Mouse (Mus musculus) heart, postnatal 0 days (tissue): ENCODE results near the gene Lamb3. TPM values are rescaled to one million over a fixed set of nuclear protein-coding genes. Genes with fewer than 3 reads are reported as not detected.

ENCODE experiments used
- ATAC-seq: fragments of 200-750 bp; cut with Nextera tagmentation; 2 replicates; pipeline ENCODE4 v1.8.0; 2017; ENCODE audit warnings: low read depth, moderate number of reproducible peaks, moderate library complexity; ENCODE audit not compliant: insufficient read depth
- DNase-seq: peaks from one replicate; pipeline ENCODE4 v3.0.0-alpha.2; 2016; ENCODE audit warnings: low spot score
- H3K27ac ChIP-seq: fragments of 300-500 bp; sonication (generic); 2 replicates; pipeline ENCODE4 v1.5.1; 2014; ENCODE audit warnings: low read depth, mild to moderate bottlenecking
- H3K27me3 ChIP-seq: fragments of 300-500 bp; sonication (generic); 2 replicates; pipeline ENCODE4 v1.6.1; 2014; ENCODE audit warnings: low read length, mixed read lengths; ENCODE audit not compliant: control insufficient read depth, insufficient read depth
- H3K36me3 ChIP-seq: fragments of 300-500 bp; sonication (generic); replicated peaks from 2 replicates; pipeline ENCODE4 v1.6.1; 2014; ENCODE audit warnings: low read length, mixed read lengths; ENCODE audit not compliant: control insufficient read depth, insufficient read depth
- H3K4me1 ChIP-seq: fragments of 300-500 bp; sonication (generic); 2 replicates; pipeline ENCODE4 v1.6.1; 2014; ENCODE audit warnings: antibody characterized with exemption; ENCODE audit not compliant: control insufficient read depth, insufficient read depth
- H3K4me2 ChIP-seq: fragments of 300-500 bp; sonication (generic); 2 replicates; pipeline ENCODE4 v1.6.1; 2014; ENCODE audit warnings: low read depth, mild to moderate bottlenecking, low read length, moderate library complexity
- H3K4me3 ChIP-seq: fragments of 300-500 bp; sonication (generic); 2 replicates; pipeline ENCODE4 v1.5.1; 2014; ENCODE audit warnings: low read depth, low read length
- H3K9ac ChIP-seq: fragments of 300-500 bp; sonication (generic); replicated peaks from 2 replicates; pipeline ENCODE4 v1.6.1; 2014; ENCODE audit warnings: low read depth, low read length, mixed read lengths
- H3K9me3 ChIP-seq: fragments of 300-500 bp; sonication (generic); replicated peaks from 2 replicates; pipeline ENCODE4 v1.6.1; 2016; ENCODE audit warnings: low read length; ENCODE audit not compliant: control insufficient read depth
- CTCF ChIP-seq: IDR thresholded peaks from 2 replicates; pipeline ENCODE4 v1.5.1; 2016; ENCODE audit warnings: antibody characterized with exemption, control low read depth, low read depth
- EP300 ChIP-seq: IDR thresholded peaks from 2 replicates; pipeline ENCODE4 v1.6.1; 2016; ENCODE audit warnings: antibody characterized with exemption, low read depth
- WGBS: fragments of 180-500 bp; shearing (Covaris S2); extraction: QIAGEN DNeasy Blood & Tissue Kit; methylation state at CpG from one replicate; pipeline ENCODE4 v1.1.7; 2014; 5-methylcytosine and 5-hydroxymethylcytosine counted together
- polyA plus RNA-seq: library from polyadenylated mRNA; unstranded; fragments of >200 nt; fragmentation: Nextera tagmentation; extraction: Ambion mirVana; gene quantifications from 2 replicates; pipeline ENCODE4 v1.2.1, GENCODE M21; 2015
- total RNA-seq: library from RNA; depleted of rRNA; stranded (reverse); fragments of >200 nt; gene quantifications from 2 replicates; pipeline ENCODE4 v1.2.3, GENCODE M21; 2014; ENCODE audit warnings: low replicate concordance

The Lamb3 gene
- total and polyA plus RNA-seq, 2 experiments from 2014 or later, result 8.1 to 9.8 TPM

DNA sequence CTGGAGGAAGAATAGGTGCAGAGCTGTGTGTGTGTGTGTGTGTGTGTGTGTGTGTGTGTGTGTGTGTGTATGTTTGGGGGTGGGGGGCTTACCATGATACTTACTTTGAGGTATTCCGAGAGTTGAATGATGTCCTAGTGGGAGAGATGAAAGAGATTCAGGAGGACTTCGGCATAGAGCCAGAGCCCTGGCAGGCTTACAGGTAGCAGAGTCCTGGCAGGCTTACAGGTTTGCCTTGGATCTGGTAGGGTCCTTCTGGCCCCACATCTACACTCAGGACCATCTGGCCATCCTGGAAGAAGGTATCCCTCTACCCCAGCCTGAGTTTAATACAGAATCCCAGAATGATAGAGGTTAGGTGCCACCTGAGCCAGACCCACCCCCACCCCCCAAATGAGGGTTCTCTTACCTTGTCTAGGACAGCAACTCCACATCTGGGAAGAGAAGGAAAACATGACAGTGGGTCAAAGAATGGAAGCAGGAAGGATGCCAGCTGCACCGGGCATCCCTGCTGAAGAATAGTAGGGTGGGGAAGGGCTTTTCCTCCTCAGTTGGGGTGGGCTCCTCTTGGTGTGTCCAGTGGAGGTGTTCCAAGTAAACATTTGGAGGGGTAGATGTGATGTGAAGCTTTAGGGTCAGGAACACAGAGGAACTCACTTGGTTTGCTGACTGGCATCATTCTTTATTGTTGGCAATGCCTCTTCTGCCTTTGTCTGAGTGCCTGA is 12.9 kb upstream of the Lamb3 start:
- H3K4me2 ChIP-seq, result no peak overlapping the region
- no peak for TF ChIP-seq CTCF
- TF ChIP-seq EP300, result no peak
- no peak overlapping the region for H3K27ac ChIP-seq
- H3K9me3 ChIP-seq, result no peaks in the 10 kb centered on the region
- no peak overlapping the region for H3K4me3 ChIP-seq
- 78% methylated on average over 3 of the region's 3 CpGs for WGBS
- no peak overlapping the region for H3K9ac ChIP-seq
- no peaks in the 10 kb centered on the region for H3K36me3 ChIP-seq
- H3K4me1 ChIP-seq, result peaks cover 25% of the 10 kb centered on the region
- H3K27me3 ChIP-seq, result no peaks in the 10 kb centered on the region
- DNase-seq (no peak), ATAC-seq (no peak)

GRCm38 (mm10) chr1:193195169-193195810 is 12.2 kb upstream of the Lamb3 start:
- H3K36me3 ChIP-seq, result no peaks in the 10 kb centered on the region
- DNase-seq, result no peak

GRCm38 (mm10) chr1:193197494-193198205 is 9.8 kb upstream of the Lamb3 start:
- Histone ChIP-seq H3K27me3 (no peaks in the 10 kb centered on the region), H3K9ac (no peak overlapping the region), H3K4me3 (no peak overlapping the region), H3K4me1 (no peaks in the 10 kb centered on the region), H3K27ac (no peak overlapping the region), H3K4me2 (no peak overlapping the region), H3K36me3 (no peaks in the 10 kb centered on the region), H3K9me3 (no peaks in the 10 kb centered on the region)
- peak; percentile 13; the same call in 1 of the 2 replicates for ATAC-seq
- WGBS, result 86% methylated on average over 18 of the region's 18 CpGs
- TF ChIP-seq EP300 (no peak), CTCF (no peak)
- no peak for DNase-seq

More at GRCm38 (mm10) chr1:193195169-193195810, 12.2 kb upstream of the Lamb3 start:
- WGBS, result 37% methylated on average over 3 of the region's 3 CpGs
- Histone ChIP-seq H3K4me1 (peaks cover 17% of the 10 kb centered on the region), H3K9ac (no peak overlapping the region), H3K27me3 (no peaks in the 10 kb centered on the region), H3K9me3 (no peaks in the 10 kb centered on the region), H3K4me2 (no peak overlapping the region), H3K4me3 (no peak overlapping the region), H3K27ac (no peak overlapping the region)
- no peak for ATAC-seq
- TF ChIP-seq CTCF (no peak), EP300 (no peak)

DNA sequence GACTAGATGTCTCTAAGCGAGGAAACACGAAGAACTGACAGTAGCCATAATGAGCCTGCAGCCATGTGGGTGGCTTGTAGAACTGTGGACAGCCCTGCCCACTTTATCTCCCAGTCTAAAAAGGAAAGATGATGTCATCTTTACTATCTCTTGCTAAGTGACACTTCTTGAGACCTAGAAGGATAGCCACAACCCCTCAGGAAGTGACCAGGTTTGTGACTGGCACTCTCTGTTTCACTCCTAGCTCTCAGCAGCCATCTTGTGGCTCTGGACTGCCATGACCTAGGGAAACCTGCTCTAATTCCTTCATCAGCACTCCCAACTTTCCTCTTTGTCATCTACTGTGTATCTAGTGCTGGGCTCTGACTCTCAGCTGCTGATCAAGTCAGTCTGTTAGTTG is 9.2 kb upstream of the Lamb3 start:
- Histone ChIP-seq H3K36me3 (no peaks in the 10 kb centered on the region), H3K27ac (no peak overlapping the region), H3K4me2 (no peak overlapping the region), H3K27me3 (no peaks in the 10 kb centered on the region), H3K4me1 (no peaks in the 10 kb centered on the region), H3K9ac (no peak overlapping the region), H3K9me3 (no peaks in the 10 kb centered on the region), H3K4me3 (no peak overlapping the region)
- TF ChIP-seq CTCF (peak; percentile 48), EP300 (no peak)
- DNase-seq, result peak; percentile 59
- WGBS, result 78% methylated on average over 2 of the region's 2 CpGs
- ATAC-seq, result peak; percentile 43; the same call in 1 of the 2 replicates

- DNase-seq (no peak), ATAC-seq (no peak)
- TF ChIP-seq EP300 (no peak), CTCF (no peak)
- peak overlapping the region; percentile 37; the same call in 1 of the 2 replicates for H3K4me2 ChIP-seq
- no peaks in the 10 kb centered on the region for H3K27me3 ChIP-seq
- no peak overlapping the region for H3K9ac ChIP-seq
- no peaks in the 10 kb centered on the region for H3K36me3 ChIP-seq
- 72% methylated on average over 8 of the region's 8 CpGs for WGBS
- H3K27ac ChIP-seq, result peak overlapping the region; percentile 71; the same call in 1 of the 2 replicates
- no peaks in the 10 kb centered on the region for H3K4me1 ChIP-seq
- H3K9me3 ChIP-seq, result no peaks in the 10 kb centered on the region
- peak overlapping the region; percentile 30; the same call in 1 of the 2 replicates for H3K4me3 ChIP-seq
Observed at GRCm38 (mm10) chr1:193200640-193201382, 6.7 kb upstream of the Lamb3 start.
